Mouse (Mus musculus): Measurements from ENCODE around the gene Klre1. TPM values are rescaled to one million over a fixed set of nuclear protein-coding genes. Genes with fewer than 3 reads are reported as not detected.
A peak's percentile ranks its signal among the peaks of the same experiment; 100 is the strongest.

Klre1 gene
- polyA plus RNA-seq, 1 experiment from 2014 or later, result 0.45 TPM

GRCm38 (mm10) chr6:129547277-129547676 lies 30.4 kb upstream of the Klre1 start:
- no peak for ATAC-seq
- Histone ChIP-seq H3K9me3 (ENCODE audit: low read length) (no peaks in the 10 kb centered on the region), H3K36me3 (replicated peaks; ENCODE audit: insufficient read depth, low read length) (no peaks in the 10 kb centered on the region), H3K4me1 (ENCODE audit: insufficient read depth) (no peaks in the 10 kb centered on the region), H3K4me3 (ENCODE audit: low read depth, low read length) (no peak overlapping the region), H3K4me2 (ENCODE audit: low read depth, low read length) (no peak overlapping the region), H3K9ac (replicated peaks) (no peak overlapping the region), H3K27me3 (ENCODE audit: insufficient read depth, low read length) (no peaks in the 10 kb centered on the region), H3K27ac (ENCODE audit: low read depth) (no peak overlapping the region)
- 80% methylated on average over 2 of the region's 2 CpGs for WGBS (ENCODE audit: insufficient replicate concordance)
- TF ChIP-seq CTCF (IDR thresholded peaks at IDR 0.05; ENCODE audit: low read depth) (no peak), EP300 (IDR thresholded peaks at IDR 0.05; ENCODE audit: low read depth) (no peak)
- DNase-seq, result no peak

GRCm38 (mm10) chr6:129548009-129548408 lies 29.7 kb upstream of the Klre1 start:
- H3K27me3 ChIP-seq (ENCODE audit: insufficient read depth, low read length), result no peaks in the 10 kb centered on the region
- DNase-seq (no peak), ATAC-seq (no peak)
- 37% methylated on average over 3 of the region's 3 CpGs for WGBS (ENCODE audit: insufficient replicate concordance)
- no peaks in the 10 kb centered on the region for H3K4me1 ChIP-seq (ENCODE audit: insufficient read depth)
- TF ChIP-seq CTCF (IDR thresholded peaks at IDR 0.05; ENCODE audit: low read depth), result no peak
- TF ChIP-seq EP300 (IDR thresholded peaks at IDR 0.05; ENCODE audit: low read depth), result no peak
- no peak overlapping the region for H3K9ac ChIP-seq (replicated peaks)
- H3K36me3 ChIP-seq (replicated peaks; ENCODE audit: insufficient read depth, low read length), result no peaks in the 10 kb centered on the region
- no peaks in the 10 kb centered on the region for H3K9me3 ChIP-seq (ENCODE audit: low read length)
- no peak overlapping the region for H3K4me3 ChIP-seq (ENCODE audit: low read depth, low read length)
- no peak overlapping the region for H3K27ac ChIP-seq (ENCODE audit: low read depth)
- no peak overlapping the region for H3K4me2 ChIP-seq (ENCODE audit: low read depth, low read length)

- H3K9me3 ChIP-seq (ENCODE audit: low read length), result no peaks in the 10 kb centered on the region
- ATAC-seq (peak; percentile 88), DNase-seq (no peak)
- TF ChIP-seq EP300 (IDR thresholded peaks at IDR 0.05; ENCODE audit: low read depth) (peak; percentile 55), CTCF (IDR thresholded peaks at IDR 0.05; ENCODE audit: low read depth) (no peak)
- no peaks in the 10 kb centered on the region for H3K36me3 ChIP-seq (replicated peaks; ENCODE audit: insufficient read depth, low read length)
- no peaks in the 10 kb centered on the region for H3K4me1 ChIP-seq (ENCODE audit: insufficient read depth)
- no peak overlapping the region for H3K9ac ChIP-seq (replicated peaks)
- H3K27ac ChIP-seq (ENCODE audit: low read depth), result no peak overlapping the region
- H3K27me3 ChIP-seq (ENCODE audit: insufficient read depth, low read length), result no peaks in the 10 kb centered on the region
- no peak overlapping the region for H3K4me3 ChIP-seq (ENCODE audit: low read depth, low read length)
- H3K4me2 ChIP-seq (ENCODE audit: low read depth, low read length), result no peak overlapping the region
These were observed 20.2 kb upstream of the Klre1 start for GRCm38 (mm10) chr6:129557298-129558023.

- no peak overlapping the region for H3K4me3 ChIP-seq (ENCODE audit: low read depth, low read length)
- no peaks in the 10 kb centered on the region for H3K36me3 ChIP-seq (replicated peaks; ENCODE audit: insufficient read depth, low read length)
- no peaks in the 10 kb centered on the region for H3K9me3 ChIP-seq (ENCODE audit: low read length)
- no peak overlapping the region for H3K9ac ChIP-seq (replicated peaks)
- no peaks in the 10 kb centered on the region for H3K27me3 ChIP-seq (ENCODE audit: insufficient read depth, low read length)
- DNase-seq, result peak; percentile 79
- H3K4me2 ChIP-seq (ENCODE audit: low read depth, low read length), result no peak overlapping the region
- WGBS (ENCODE audit: insufficient replicate concordance), result 12% methylated on average over 12 of the region's 12 CpGs
- peak; percentile 76 for ATAC-seq
- no peak for TF ChIP-seq EP300 (IDR thresholded peaks at IDR 0.05; ENCODE audit: low read depth)
- TF ChIP-seq CTCF (IDR thresholded peaks at IDR 0.05; ENCODE audit: low read depth), result peak; percentile 98
- no peaks in the 10 kb centered on the region for H3K4me1 ChIP-seq (ENCODE audit: insufficient read depth)
- no peak overlapping the region for H3K27ac ChIP-seq (ENCODE audit: low read depth)
These were observed 18.6 kb upstream of the Klre1 start for GRCm38 (mm10) chr6:129558946-129559640.

- Histone ChIP-seq H3K4me2 (ENCODE audit: low read depth, low read length) (no peak overlapping the region), H3K36me3 (replicated peaks; ENCODE audit: insufficient read depth, low read length) (no peaks in the 10 kb centered on the region), H3K9me3 (ENCODE audit: low read length) (no peaks in the 10 kb centered on the region), H3K4me3 (ENCODE audit: low read depth, low read length) (no peak overlapping the region), H3K27ac (ENCODE audit: low read depth) (no peak overlapping the region), H3K27me3 (ENCODE audit: insufficient read depth, low read length) (no peaks in the 10 kb centered on the region), H3K4me1 (ENCODE audit: insufficient read depth) (no peaks in the 10 kb centered on the region), H3K9ac (replicated peaks) (no peak overlapping the region)
- DNase-seq (no peak), ATAC-seq (no peak)
- TF ChIP-seq CTCF (IDR thresholded peaks at IDR 0.05; ENCODE audit: low read depth) (no peak), EP300 (IDR thresholded peaks at IDR 0.05; ENCODE audit: low read depth) (no peak)
- WGBS (ENCODE audit: insufficient replicate concordance), result 54% methylated on average over 4 of the region's 4 CpGs
These were observed 18.1 kb upstream of the Klre1 start for GRCm38 (mm10) chr6:129559641-129560027.

GRCm38 (mm10) chr6:129565257-129565656 lies 12.4 kb upstream of the Klre1 start:
- no peak for ATAC-seq
- Histone ChIP-seq H3K4me3 (ENCODE audit: low read depth, low read length) (no peak overlapping the region), H3K4me2 (ENCODE audit: low read depth, low read length) (no peak overlapping the region), H3K27ac (ENCODE audit: low read depth) (no peak overlapping the region), H3K9me3 (ENCODE audit: low read length) (no peaks in the 10 kb centered on the region), H3K4me1 (ENCODE audit: insufficient read depth) (no peaks in the 10 kb centered on the region), H3K36me3 (replicated peaks; ENCODE audit: insufficient read depth, low read length) (no peaks in the 10 kb centered on the region), H3K27me3 (ENCODE audit: insufficient read depth, low read length) (no peaks in the 10 kb centered on the region), H3K9ac (replicated peaks) (no peak overlapping the region)
- TF ChIP-seq CTCF (IDR thresholded peaks at IDR 0.05; ENCODE audit: low read depth), result no peak
- TF ChIP-seq EP300 (IDR thresholded peaks at IDR 0.05; ENCODE audit: low read depth), result no peak
- WGBS (ENCODE audit: insufficient replicate concordance), result 40% methylated on average over 2 of the region's 2 CpGs
- DNase-seq, result no peak

Measured in liver, postnatal 0 days (tissue).